Mouse (Mus musculus) liver, postnatal 0 days (tissue): ENCODE results near the gene Krt80. TPM values are rescaled to one million over a fixed set of nuclear protein-coding genes. Genes with fewer than 3 reads are reported as not detected.

Experiments used
- ATAC-seq: fragments of 200-750 bp; cut with Nextera tagmentation; 2 replicates; pipeline ENCODE4 v1.8.0; 2017; ENCODE audit warnings: mild to moderate bottlenecking, moderate library complexity
- DNase-seq: peaks from one replicate; pipeline ENCODE4 v3.0.0-alpha.2; 2016
- H3K27ac ChIP-seq: fragments of 300-500 bp; sonication (generic); 2 replicates; pipeline ENCODE4 v1.5.1; 2014; ENCODE audit warnings: antibody characterized with exemption, moderate library complexity, mild to moderate bottlenecking, low read depth
- H3K27me3 ChIP-seq: fragments of 300-500 bp; sonication (generic); 2 replicates; pipeline ENCODE4 v1.6.1; 2014; ENCODE audit warnings: low read length, control low read depth, mixed read lengths; ENCODE audit not compliant: insufficient read depth
- H3K36me3 ChIP-seq: fragments of 300-500 bp; sonication (generic); replicated peaks from 2 replicates; pipeline ENCODE4 v1.6.1; 2014; ENCODE audit warnings: mild to moderate bottlenecking, control low read depth, low read length, moderate library complexity, mixed read lengths; ENCODE audit not compliant: insufficient read depth
- H3K4me1 ChIP-seq: fragments of 300-500 bp; sonication (generic); 2 replicates; pipeline ENCODE4 v1.6.1; 2014; ENCODE audit warnings: antibody characterized with exemption, mild to moderate bottlenecking, control low read depth; ENCODE audit not compliant: insufficient read depth
- H3K4me2 ChIP-seq: fragments of 300-500 bp; sonication (generic); 2 replicates; pipeline ENCODE4 v1.6.1; 2014; ENCODE audit warnings: low read depth, mild to moderate bottlenecking, low read length, moderate library complexity, mixed read lengths
- H3K4me3 ChIP-seq: fragments of 300-500 bp; sonication (generic); 2 replicates; pipeline ENCODE4 v1.5.1; 2014; ENCODE audit warnings: low read depth, low read length
- H3K9ac ChIP-seq: fragments of 300-500 bp; sonication (generic); replicated peaks from 2 replicates; pipeline ENCODE4 v1.6.1; 2014; ENCODE audit warnings: mild to moderate bottlenecking, moderate library complexity
- H3K9me3 ChIP-seq: fragments of 300-500 bp; sonication (generic); 2 replicates; pipeline ENCODE4 v1.6.1; 2016; ENCODE audit warnings: mild to moderate bottlenecking, control low read depth, low read length, mixed read lengths
- CTCF ChIP-seq: sonication (generic); IDR thresholded peaks from 2 replicates; pipeline ENCODE4 v1.5.1; 2016; ENCODE audit warnings: antibody characterized with exemption, low read depth
- EP300 ChIP-seq: IDR thresholded peaks from 2 replicates; pipeline ENCODE4 v1.6.1; 2016; ENCODE audit warnings: antibody characterized with exemption, low read depth, mild to moderate bottlenecking
- WGBS: fragments of 180-500 bp; shearing (Covaris S2); extraction: QIAGEN DNeasy Blood & Tissue Kit; methylation state at CpG from one replicate; pipeline ENCODE4 v1.1.7; 2014; ENCODE audit not compliant: insufficient replicate concordance; 5-methylcytosine and 5-hydroxymethylcytosine counted together
- polyA plus RNA-seq: library from polyadenylated mRNA; unstranded; fragments of >200 nt; fragmentation: Nextera tagmentation; extraction: Ambion mirVana; gene quantifications from 2 replicates; pipeline ENCODE4 v1.2.1, GENCODE M21; 2015

The Krt80 gene
- polyA plus RNA-seq, 1 experiment from 2014 or later: 0.38 TPM

- H3K36me3 ChIP-seq: no peaks in the 10 kb centered on the region
- no peaks in the 10 kb centered on the region; the same call in 1 of the 2 replicates for H3K27me3 ChIP-seq
- H3K9ac ChIP-seq: no peak overlapping the region
- DNase-seq (no peak), ATAC-seq (no peak)
- no peak overlapping the region for H3K27ac ChIP-seq
- no peak overlapping the region for H3K4me3 ChIP-seq
- 73% methylated on average over 4 of the region's 4 CpGs for WGBS
- H3K9me3 ChIP-seq: no peaks in the 10 kb centered on the region
- H3K4me1 ChIP-seq: peaks cover 6% of the 10 kb centered on the region; the same call in 1 of the 2 replicates
- no peak overlapping the region for H3K4me2 ChIP-seq
- TF ChIP-seq EP300: no peak
- TF ChIP-seq CTCF: no peak
Measured at GRCm38 (mm10) chr15:101338359-101338758, 31.6 kb downstream of the Krt80 start.

GRCm38 (mm10) chr15:101336474-101337174, 33.3 kb downstream of the Krt80 start:
- H3K27me3 ChIP-seq: no peaks in the 10 kb centered on the region; the same call in 1 of the 2 replicates
- no peaks in the 10 kb centered on the region for H3K36me3 ChIP-seq
- no peaks in the 10 kb centered on the region for H3K9me3 ChIP-seq
- DNase-seq (no peak), ATAC-seq (peak; percentile 67)
- H3K4me1 ChIP-seq: peaks cover 6% of the 10 kb centered on the region; the same call in 1 of the 2 replicates
- TF ChIP-seq CTCF (no peak), EP300 (no peak; the same call in 1 of the 2 replicates)
- H3K27ac ChIP-seq: peak overlapping the region; percentile 51
- 21% methylated on average over 24 of the region's 24 CpGs for WGBS
- H3K4me2 ChIP-seq: peak overlapping the region; percentile 49
- no peak overlapping the region for H3K4me3 ChIP-seq
- no peak overlapping the region for H3K9ac ChIP-seq

GRCm38 (mm10) chr15:101333648-101334047, 36.3 kb downstream of the Krt80 start:
- WGBS: 30% methylated on average over 4 of the region's 4 CpGs
- Histone ChIP-seq H3K9me3 (no peaks in the 10 kb centered on the region), H3K27ac (no peak overlapping the region), H3K4me2 (no peak overlapping the region), H3K9ac (no peak overlapping the region), H3K4me1 (peaks cover 6% of the 10 kb centered on the region; the same call in 1 of the 2 replicates), H3K36me3 (no peaks in the 10 kb centered on the region), H3K27me3 (no peaks in the 10 kb centered on the region; the same call in 1 of the 2 replicates), H3K4me3 (no peak overlapping the region)
- no peak for ATAC-seq
- TF ChIP-seq EP300 (no peak), CTCF (no peak)
- DNase-seq: no peak

- TF ChIP-seq EP300 (no peak), CTCF (no peak)
- Histone ChIP-seq H3K9me3 (no peaks in the 10 kb centered on the region), H3K36me3 (no peaks in the 10 kb centered on the region), H3K27ac (no peak overlapping the region), H3K4me3 (no peak overlapping the region), H3K4me2 (no peak overlapping the region), H3K4me1 (peaks cover 6% of the 10 kb centered on the region; the same call in 1 of the 2 replicates), H3K27me3 (no peaks in the 10 kb centered on the region; the same call in 1 of the 2 replicates), H3K9ac (no peak overlapping the region)
- WGBS: 42% methylated on average over 1 of the region's 1 CpGs
- DNase-seq (no peak), ATAC-seq (no peak)
Measured at GRCm38 (mm10) chr15:101333165-101333564, 36.8 kb downstream of the Krt80 start.

- H3K9ac ChIP-seq: no peak overlapping the region
- no peak overlapping the region for H3K27ac ChIP-seq
- DNase-seq: no peak
- no peaks in the 10 kb centered on the region for H3K36me3 ChIP-seq
- WGBS: 66% methylated on average over 4 of the region's 4 CpGs
- TF ChIP-seq EP300 (no peak), CTCF (no peak)
- no peak overlapping the region for H3K4me3 ChIP-seq
- H3K9me3 ChIP-seq: no peaks in the 10 kb centered on the region
- no peak for ATAC-seq
- H3K27me3 ChIP-seq: no peaks in the 10 kb centered on the region; the same call in 1 of the 2 replicates
- no peak overlapping the region for H3K4me2 ChIP-seq
- H3K4me1 ChIP-seq: peaks cover 6% of the 10 kb centered on the region; the same call in 1 of the 2 replicates
Measured at GRCm38 (mm10) chr15:101332370-101332769, 37.6 kb downstream of the Krt80 start.

GRCm38 (mm10) chr15:101331090-101331489, 38.9 kb downstream of the Krt80 start:
- no peak for ATAC-seq
- Histone ChIP-seq H3K4me1 (no peaks in the 10 kb centered on the region), H3K4me2 (no peak overlapping the region), H3K27ac (no peak overlapping the region), H3K4me3 (no peak overlapping the region), H3K9ac (no peak overlapping the region), H3K27me3 (0 out of 2 replicates have a peak, but pooled peaks cover 2% of the 10 kb centered on the region), H3K36me3 (no peaks in the 10 kb centered on the region), H3K9me3 (no peaks in the 10 kb centered on the region)
- WGBS: 59% methylated on average over 4 of the region's 4 CpGs
- no peak for DNase-seq
- TF ChIP-seq CTCF (no peak), EP300 (no peak)
